Mouse (Mus musculus) cerebellum, adult 2 months (tissue): ENCODE measurements at regions not wholly inside any gene's neighbourhood (a gene's known extent, or its start where the extent isn't known, plus 50 kb on each side); places are given as distances from the start of the nearest gene placed in this dataset.

ENCODE experiments used
- CTCF ChIP-seq: fragments of 200-500 bp; IDR thresholded peaks from 2 replicates; pipeline ENCODE4 v1.5.1; 2011; ENCODE audit warnings: low read depth, mild to moderate bottlenecking, control low read depth, low read length, moderate library complexity, borderline replicate concordance; ENCODE audit not compliant: insufficient read depth
- POLR2A ChIP-seq: fragments of 200-500 bp; IDR thresholded peaks from 2 replicates; pipeline ENCODE4 v1.6.1; 2011; ENCODE audit warnings: low read length, control low read depth, borderline replicate concordance; ENCODE audit not compliant: insufficient read depth

- no peak for TF ChIP-seq CTCF
- TF ChIP-seq POLR2A, result no peak
Observed at GRCm38 (mm10) chr2:44513080-44513724, 414.3 kb downstream of the Gtdc1 start.
